Mouse (Mus musculus) olfactory bulb, adult 2 months (tissue): ENCODE measurements at regions not wholly inside any gene's neighbourhood (a gene's known extent, or its start where the extent isn't known, plus 50 kb on each side); places are given as distances from the start of the nearest gene placed in this dataset.

Source experiments
- H3K27ac ChIP-seq: fragments of 200-500 bp; 2 replicates; pipeline ENCODE4 v1.5.1; 2012; ENCODE audit warnings: low read depth, low read length; ENCODE audit not compliant: insufficient read depth
- H3K4me1 ChIP-seq: fragments of 200-500 bp; 2 replicates; pipeline ENCODE4 v1.6.1; 2012; ENCODE audit warnings: low read length; ENCODE audit not compliant: control insufficient read depth, insufficient read depth
- H3K4me3 ChIP-seq: fragments of 200-500 bp; 2 replicates; pipeline ENCODE4 v1.5.1; 2012; ENCODE audit warnings: mild to moderate bottlenecking, low read depth, low read length, moderate library complexity; ENCODE audit not compliant: insufficient read depth
- CTCF ChIP-seq: fragments of 200-500 bp; IDR thresholded peaks from 2 replicates; pipeline ENCODE4 v1.5.1; 2012; ENCODE audit warnings: low read depth, mild to moderate bottlenecking, low read length, moderate library complexity; ENCODE audit not compliant: insufficient read depth
- POLR2A ChIP-seq: fragments of 200-500 bp; IDR thresholded peaks from 2 replicates; pipeline ENCODE4 v1.6.1; 2012; ENCODE audit warnings: mild to moderate bottlenecking, low read depth, low read length, moderate library complexity; ENCODE audit not compliant: insufficient read depth
- WGBS: fragments of 180-500 bp; shearing (Covaris S2); methylation state at CpG from one replicate; pipeline ENCODE4 v1.1.7; 2018; 5-methylcytosine and 5-hydroxymethylcytosine counted together

DNA sequence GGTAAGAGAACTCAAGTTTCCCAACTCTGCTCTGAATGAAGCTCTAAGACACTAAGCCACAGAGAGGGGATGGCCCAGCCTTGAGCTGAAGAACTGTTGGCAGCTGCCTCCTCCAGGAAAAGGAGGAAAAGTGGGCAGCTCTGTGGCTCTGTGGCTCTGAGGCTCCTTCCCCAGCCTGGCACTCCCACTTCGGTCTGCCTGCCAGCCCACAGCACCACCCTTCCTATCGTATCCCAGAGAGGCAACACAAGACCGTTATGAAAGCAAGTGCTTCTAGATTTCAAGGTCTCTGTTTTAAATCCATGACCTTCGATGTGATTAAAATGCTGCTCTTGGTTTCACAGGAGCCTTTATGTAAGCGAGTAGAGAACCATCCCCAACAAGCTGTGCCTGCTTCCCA is 53.5 kb upstream of the Kcna5 start:
- WGBS = 69% methylated on average over 5 of the region's 5 CpGs
- Histone ChIP-seq H3K4me1 (peaks cover 17% of the 10 kb centered on the region), H3K4me3 (no peak overlapping the region), H3K27ac (no peak overlapping the region)
- no peak for TF ChIP-seq CTCF
- TF ChIP-seq POLR2A = no peak

DNA sequence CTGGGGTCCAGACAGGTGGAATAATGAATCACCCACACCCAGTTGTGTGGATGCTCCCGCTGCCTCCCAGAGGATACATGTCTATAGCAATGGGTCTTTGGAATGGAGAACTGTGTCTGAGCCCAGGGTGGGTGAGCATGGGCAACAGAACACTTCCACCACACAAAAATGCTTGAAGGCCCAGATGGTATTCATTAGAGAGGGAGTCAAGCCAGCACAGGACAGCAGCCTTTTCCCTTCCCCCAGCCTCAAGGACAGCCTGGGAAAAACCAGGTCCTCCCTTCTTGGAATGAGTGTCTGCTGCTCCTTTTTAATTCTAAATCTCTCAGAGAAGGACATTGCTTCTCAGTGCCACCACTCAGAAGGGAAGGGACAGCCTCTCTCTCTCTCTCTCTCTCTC is 52.3 kb upstream of the Kcna5 start:
- Histone ChIP-seq H3K4me1 (peaks cover 17% of the 10 kb centered on the region), H3K27ac (no peak overlapping the region), H3K4me3 (no peak overlapping the region)
- WGBS = 96% methylated on average over 1 of the region's 1 CpGs
- TF ChIP-seq CTCF (no peak), POLR2A (no peak)

DNA sequence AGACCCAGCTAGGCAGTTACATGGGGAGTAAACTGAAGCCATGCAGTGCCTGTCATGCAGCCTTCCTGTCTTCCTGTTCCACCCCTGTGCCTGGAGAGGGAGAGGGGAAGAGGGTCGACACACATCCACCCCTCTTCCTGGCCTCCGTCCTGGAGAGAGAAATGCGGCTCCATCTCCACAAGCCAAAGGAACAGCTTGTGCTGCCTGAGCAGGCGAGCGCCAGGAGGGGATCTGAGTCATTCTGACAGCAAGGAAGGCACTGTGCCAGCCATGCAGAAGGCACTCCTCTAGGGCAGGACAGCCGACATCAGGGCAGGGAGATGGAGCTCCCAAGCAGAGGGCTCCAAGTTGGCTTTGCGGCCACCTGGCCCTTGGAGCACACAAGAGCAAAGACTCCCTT is 50.6 kb upstream of the Kcna5 start:
- peaks cover 26% of the 10 kb centered on the region for H3K4me1 ChIP-seq
- no peak overlapping the region for H3K4me3 ChIP-seq
- no peak for TF ChIP-seq POLR2A
- TF ChIP-seq CTCF = no peak
- H3K27ac ChIP-seq = peak overlapping the region; percentile 97
- 22% methylated on average over 7 of the region's 7 CpGs for WGBS
